Mouse (Mus musculus) heart, embryonic 11.5 days (tissue): ENCODE measurements around the gene Fam76a. TPM values are rescaled to one million over a fixed set of nuclear protein-coding genes. Genes with fewer than 3 reads are reported as not detected.
"Not testable (repeated sequence)": the region's sequence is repeated elsewhere in the genome, so short reads cannot be mapped to it uniquely, and the experiment has no call there.

Experiments used
- ATAC-seq: fragments of 200-750 bp; cut with Nextera tagmentation; replicated peaks from 2 replicates; pipeline ENCODE4 v1.8.0; 2017; ENCODE audit warnings: moderate library complexity; ENCODE audit not compliant: insufficient number of reproducible peaks, low FRiP score, low TSS enrichment
- H3K27ac ChIP-seq: fragments of 300-500 bp; sonication (generic); 2 replicates; pipeline ENCODE4 v1.5.1; 2014; ENCODE audit warnings: mild to moderate bottlenecking, low read depth, low read length
- H3K27me3 ChIP-seq: fragments of 300-500 bp; sonication (generic); 2 replicates; pipeline ENCODE4 v1.6.1; 2014; ENCODE audit warnings: mild to moderate bottlenecking, low read length, mixed read lengths; ENCODE audit not compliant: control insufficient read depth, insufficient read depth
- H3K36me3 ChIP-seq: fragments of 300-500 bp; sonication (generic); 2 replicates; pipeline ENCODE4 v1.6.1; 2014; ENCODE audit warnings: mild to moderate bottlenecking, low read length, moderate library complexity, mixed read lengths; ENCODE audit not compliant: control insufficient read depth, insufficient read depth
- H3K4me1 ChIP-seq: fragments of 300-500 bp; sonication (generic); 2 replicates; pipeline ENCODE4 v1.6.1; 2014; ENCODE audit warnings: low read length; ENCODE audit not compliant: control insufficient read depth, insufficient read depth
- H3K4me2 ChIP-seq: fragments of 300-500 bp; sonication (generic); 2 replicates; pipeline ENCODE4 v1.6.1; 2014; ENCODE audit warnings: mild to moderate bottlenecking, moderate library complexity
- H3K4me3 ChIP-seq: fragments of 300-500 bp; sonication (generic); 2 replicates; pipeline ENCODE4 v1.5.1; 2014; ENCODE audit warnings: low read depth, low read length
- H3K9ac ChIP-seq: fragments of 300-500 bp; sonication (generic); 2 replicates; pipeline ENCODE4 v1.6.1; 2014; ENCODE audit warnings: mild to moderate bottlenecking, low read depth, low read length, moderate library complexity
- H3K9me3 ChIP-seq: fragments of 300-500 bp; sonication (generic); replicated peaks from 2 replicates; pipeline ENCODE4 v1.6.1; 2016; ENCODE audit warnings: low read length; ENCODE audit not compliant: control insufficient read depth
- WGBS: fragments of 180-500 bp; shearing (Covaris S2); extraction: QIAGEN DNeasy Blood & Tissue Kit; methylation state at CpG from one replicate; pipeline ENCODE4 v1.1.7; 2014; ENCODE audit not compliant: insufficient replicate concordance; 5-methylcytosine and 5-hydroxymethylcytosine counted together
- polyA plus RNA-seq: library from polyadenylated mRNA; unstranded; fragments of >200 nt; fragmentation: Nextera tagmentation; extraction: Ambion mirVana; gene quantifications from 2 replicates; pipeline ENCODE4 v1.2.1, GENCODE M21; 2014

Fam76a gene
- polyA plus RNA-seq, 1 experiment from 2014 or later: 31.2 TPM

GRCm38 (mm10) chr4:132920171-132920570 lies 2.2 kb downstream of the Fam76a start:
- no peak for ATAC-seq
- H3K4me3 ChIP-seq: no peak overlapping the region
- H3K4me2 ChIP-seq: no peak overlapping the region
- no peak overlapping the region for H3K9ac ChIP-seq
- H3K9me3 ChIP-seq: no peaks in the 10 kb centered on the region
- H3K4me1 ChIP-seq: peaks cover 5% of the 10 kb centered on the region; the same call in 1 of the 2 replicates
- 89% methylated on average over 4 of the region's 4 CpGs for WGBS
- peaks cover 9% of the 10 kb centered on the region for H3K36me3 ChIP-seq
- no peaks in the 10 kb centered on the region for H3K27me3 ChIP-seq
- no peak overlapping the region for H3K27ac ChIP-seq

- not testable (repeated sequence) for H3K9me3 ChIP-seq, H3K27me3 ChIP-seq, H3K4me1 ChIP-seq, H3K4me3 ChIP-seq, H3K9ac ChIP-seq, H3K27ac ChIP-seq, ATAC-seq, H3K4me2 ChIP-seq
- WGBS: 78% methylated on average over 6 of the region's 6 CpGs
- peaks cover 14% of the 10 kb centered on the region for H3K36me3 ChIP-seq
These were observed 3.9 kb downstream of the Fam76a start for GRCm38 (mm10) chr4:132918493-132918892.

- H3K4me2 ChIP-seq: no peak overlapping the region
- WGBS: 92% methylated on average over 6 of the region's 6 CpGs
- ATAC-seq: no peak
- H3K27ac ChIP-seq: no peak overlapping the region
- no peak overlapping the region for H3K9ac ChIP-seq
- H3K27me3 ChIP-seq: no peaks in the 10 kb centered on the region
- H3K4me1 ChIP-seq: no peaks in the 10 kb centered on the region
- no peak overlapping the region for H3K4me3 ChIP-seq
- H3K9me3 ChIP-seq: no peaks in the 10 kb centered on the region
- peaks cover 36% of the 10 kb centered on the region for H3K36me3 ChIP-seq
These were observed 10.2 kb downstream of the Fam76a start for GRCm38 (mm10) chr4:132912156-132912555.

GRCm38 (mm10) chr4:132905843-132906360 lies 16.5 kb downstream of the Fam76a start:
- H3K4me3 ChIP-seq: no peak overlapping the region
- no peaks in the 10 kb centered on the region for H3K9me3 ChIP-seq
- no peaks in the 10 kb centered on the region for H3K27me3 ChIP-seq
- H3K36me3 ChIP-seq: peaks cover 25% of the 10 kb centered on the region
- WGBS: 87% methylated on average over 5 of the region's 5 CpGs
- peaks cover 3% of the 10 kb centered on the region; the same call in 1 of the 2 replicates for H3K4me1 ChIP-seq
- H3K4me2 ChIP-seq: no peak overlapping the region
- ATAC-seq: no peak
- H3K9ac ChIP-seq: no peak overlapping the region
- 0 out of 2 replicates have a peak overlapping the region, but pooled peaks have one; percentile 4 for H3K27ac ChIP-seq

GRCm38 (mm10) chr4:132904765-132905309 lies 17.5 kb downstream of the Fam76a start:
- no peak for ATAC-seq
- Histone ChIP-seq H3K27me3 (no peaks in the 10 kb centered on the region), H3K4me3 (no peak overlapping the region), H3K4me2 (no peak overlapping the region), H3K36me3 (peaks cover 18% of the 10 kb centered on the region), H3K9me3 (no peaks in the 10 kb centered on the region), H3K27ac (no peak overlapping the region), H3K4me1 (peaks cover 3% of the 10 kb centered on the region; the same call in 1 of the 2 replicates), H3K9ac (no peak overlapping the region)
- WGBS: 60% methylated on average over 9 of the region's 9 CpGs

- no peak overlapping the region for H3K9ac ChIP-seq
- 84% methylated on average over 2 of the region's 2 CpGs for WGBS
- no peak overlapping the region for H3K4me2 ChIP-seq
- no peak overlapping the region for H3K4me3 ChIP-seq
- H3K9me3 ChIP-seq: no peaks in the 10 kb centered on the region
- ATAC-seq: no peak
- no peaks in the 10 kb centered on the region for H3K27me3 ChIP-seq
- H3K27ac ChIP-seq: no peak overlapping the region
- peaks cover 13% of the 10 kb centered on the region for H3K36me3 ChIP-seq
- H3K4me1 ChIP-seq: peaks cover 3% of the 10 kb centered on the region; the same call in 1 of the 2 replicates
These were observed 18.3 kb downstream of the Fam76a start for GRCm38 (mm10) chr4:132904071-132904470.

GRCm38 (mm10) chr4:132898197-132898596 lies 24.2 kb downstream of the Fam76a start:
- no peak for ATAC-seq
- Histone ChIP-seq H3K4me2 (no peak overlapping the region), H3K9me3 (no peaks in the 10 kb centered on the region), H3K36me3 (peaks cover 7% of the 10 kb centered on the region), H3K9ac (no peak overlapping the region), H3K4me3 (no peak overlapping the region), H3K4me1 (peaks cover 7% of the 10 kb centered on the region; the same call in 1 of the 2 replicates), H3K27me3 (peaks cover 4% of the 10 kb centered on the region; the same call in 1 of the 2 replicates), H3K27ac (no peak overlapping the region)
- 84% methylated on average over 9 of the region's 9 CpGs for WGBS

- Histone ChIP-seq H3K4me3 (no peak overlapping the region), H3K4me1 (peaks cover 7% of the 10 kb centered on the region; the same call in 1 of the 2 replicates), H3K4me2 (no peak overlapping the region), H3K27me3 (peaks cover 4% of the 10 kb centered on the region; the same call in 1 of the 2 replicates), H3K27ac (no peak overlapping the region), H3K9me3 (no peaks in the 10 kb centered on the region), H3K36me3 (no peaks in the 10 kb centered on the region), H3K9ac (no peak overlapping the region)
- 3% methylated on average over 7 of the region's 7 CpGs for WGBS
- ATAC-seq: no peak
These were observed 28.0 kb downstream of the Fam76a start for GRCm38 (mm10) chr4:132894402-132894801.
